Mouse (Mus musculus) heart, embryonic 10.5 days (tissue): ENCODE results near the gene Zbtb32. TPM values are rescaled to one million over a fixed set of nuclear protein-coding genes. Genes with fewer than 3 reads are reported as not detected.

Experiments used
- microRNA-seq: library from miRNA; unstranded; fragments of <30 nt; microRNA quantifications from one replicate; pipeline ENCODE4, GENCODE M21; 2017
- polyA plus RNA-seq: library from polyadenylated mRNA; unstranded; fragments of >200 nt; fragmentation: Nextera tagmentation; extraction: Ambion mirVana; gene quantifications from 2 replicates; pipeline ENCODE4 v1.2.1, GENCODE M21; 2016

The Zbtb32 gene
- polyA plus RNA-seq, 1 experiment from 2014 or later, result 0.19 TPM

Small RNA genes within 50 kb of the gene (microRNA-seq; reads per million reads assigned to microRNA genes)
- gene Gm38670, result 1.8 reads per million
- gene Mir3569, result not detected

Other genes starting within 250 kb of the Zbtb32 start
- 1.3 and 2.0 TPM in 2 replicates for gene Lrfn3, start 236.1 kb downstream of the Zbtb32 start, polyA plus RNA-seq
- gene Tyrobp, start 185.1 kb downstream of the Zbtb32 start, polyA plus RNA-seq, result 2.2 and 9.0 TPM in 2 replicates
- gene Hcst, start 179.1 kb downstream of the Zbtb32 start, polyA plus RNA-seq, result 0.35 TPM in 1 of 2 replicates, not detected in the other
- 1.5 and 1.6 TPM in 2 replicates for gene Nfkbid, start 177.2 kb downstream of the Zbtb32 start, polyA plus RNA-seq
- 44.3 and 50.4 TPM in 2 replicates for gene Aplp1, start 153.4 kb downstream of the Zbtb32 start, polyA plus RNA-seq
- 3.3 and 5.2 TPM in 2 replicates for gene Kirrel2, start 141.2 kb downstream of the Zbtb32 start, polyA plus RNA-seq
- 0.55 and 0.79 TPM in 2 replicates for gene Nphs1, start 140.6 kb downstream of the Zbtb32 start, polyA plus RNA-seq
- gene Prodh2, start 105.3 kb downstream of the Zbtb32 start, polyA plus RNA-seq, result 0.30 and 3.0 TPM in 2 replicates
- gene Arhgap33, start 63.8 kb downstream of the Zbtb32 start, polyA plus RNA-seq, result 8.5 and 9.0 TPM in 2 replicates
- gene Hspb6, start 46.7 kb downstream of the Zbtb32 start, polyA plus RNA-seq, result 4.2 and 8.3 TPM in 2 replicates
- gene Proser3, start 46.6 kb downstream of the Zbtb32 start, polyA plus RNA-seq, result 8.8 and 13.0 TPM in 2 replicates
- gene Lin37, start 39.1 kb downstream of the Zbtb32 start, polyA plus RNA-seq, result 31.5 and 35.6 TPM in 2 replicates
- 87.8 and 90.4 TPM in 2 replicates for gene U2af1l4, start 35.6 kb downstream of the Zbtb32 start, polyA plus RNA-seq
- gene Gm49396, start 35.6 kb downstream of the Zbtb32 start, polyA plus RNA-seq, result 9.9 and 12.3 TPM in 2 replicates
- gene Psenen, start 35.3 kb downstream of the Zbtb32 start, polyA plus RNA-seq, result 112 and 124 TPM in 2 replicates
- 2.6 and 4.1 TPM in 2 replicates for gene Igflr1, start 33.5 kb downstream of the Zbtb32 start, polyA plus RNA-seq
- 5.6 and 8.3 TPM in 2 replicates for gene Kmt2b, start 10.2 kb downstream of the Zbtb32 start, polyA plus RNA-seq
- 1.8 and 2.7 TPM in 2 replicates for gene Upk1a, start 13.9 kb upstream of the Zbtb32 start, polyA plus RNA-seq
- 1,107 and 1,574 TPM in 2 replicates for gene Cox6b1, start 27.2 kb upstream of the Zbtb32 start, polyA plus RNA-seq
- gene Etv2, start 36.9 kb upstream of the Zbtb32 start, polyA plus RNA-seq, result 5.5 and 5.9 TPM in 2 replicates
- 111 and 130 TPM in 2 replicates for gene Rbm42, start 51.4 kb upstream of the Zbtb32 start, polyA plus RNA-seq
- 51.3 and 59.8 TPM in 2 replicates for gene Haus5, start 66.1 kb upstream of the Zbtb32 start, polyA plus RNA-seq
- gene Pmis2, start 72.7 kb upstream of the Zbtb32 start, polyA plus RNA-seq, result not detected in 2 replicates
- gene 2200002J24Rik, start 100.0 kb upstream of the Zbtb32 start, polyA plus RNA-seq, result 0.48 and 1.1 TPM in 2 replicates
- gene Atp4a, start 113.3 kb upstream of the Zbtb32 start, polyA plus RNA-seq, result 1.1 and 1.5 TPM in 2 replicates
- 183 and 189 TPM in 2 replicates for gene Tmem147, start 130.6 kb upstream of the Zbtb32 start, polyA plus RNA-seq
- 0.23 and 0.48 TPM in 2 replicates for gene Gapdhs, start 144.8 kb upstream of the Zbtb32 start, polyA plus RNA-seq
- gene Sbsn, start 152.6 kb upstream of the Zbtb32 start, polyA plus RNA-seq, result 0.84 and 1.1 TPM in 2 replicates
- 0.39 and 0.81 TPM in 2 replicates for gene Dmkn, start 164.8 kb upstream of the Zbtb32 start, polyA plus RNA-seq
- gene Krtdap, start 189.0 kb upstream of the Zbtb32 start, polyA plus RNA-seq, result not detected in 2 replicates
- 0.20 TPM in 1 of 2 replicates, not detected in the other for gene Ffar2, start 224.9 kb upstream of the Zbtb32 start, polyA plus RNA-seq